Mouse (Mus musculus) CD4-positive naive resting alpha-beta T cell, adult 57 days (primary cell): ENCODE measurements around the gene Hoxa9. TPM values are rescaled to one million over a fixed set of nuclear protein-coding genes. Genes with fewer than 3 reads are reported as not detected.

Source experiments
- total RNA-seq: library from RNA; stranded (reverse); gene quantifications from one replicate; pipeline ENCODE4 v1.2.4, GENCODE M21; 2023

The Hoxa9 gene
- not detected for total RNA-seq

DNA sequence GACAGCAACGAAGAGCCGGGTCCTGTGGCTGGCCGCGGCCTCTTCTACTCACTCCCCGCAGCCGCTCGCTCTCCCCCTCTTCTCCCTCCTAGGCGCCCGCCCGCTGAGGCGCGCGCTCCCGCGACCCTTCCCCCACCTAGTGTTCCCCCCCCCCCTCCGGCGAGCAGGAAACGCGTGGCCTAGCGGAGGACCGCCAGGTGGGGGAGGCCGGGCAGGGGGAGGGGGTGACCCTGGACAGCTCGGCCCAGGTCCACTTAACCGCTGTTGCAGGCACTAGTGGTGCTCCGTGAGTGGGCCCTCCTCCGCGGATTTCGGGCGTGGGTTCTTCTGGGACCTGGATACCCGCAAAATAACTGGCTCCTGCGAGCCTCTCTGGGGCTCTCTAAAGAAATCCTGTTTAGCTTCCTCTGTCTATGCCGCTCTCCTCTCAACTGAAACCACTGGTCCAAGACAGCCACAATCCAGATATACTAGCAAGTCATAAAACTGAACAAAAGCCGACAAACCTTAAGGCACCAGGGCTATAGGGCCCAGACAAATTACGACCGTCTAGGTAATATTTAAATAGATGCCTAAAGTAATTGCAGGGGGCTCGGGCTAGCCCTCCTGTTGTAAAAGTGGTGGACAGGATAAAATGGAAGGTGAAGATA is at the start of gene Hoxa9:
Hoxa9 (minus strand) TSS at position 574 of the 650 bp plus-strand sequence.

DNA sequence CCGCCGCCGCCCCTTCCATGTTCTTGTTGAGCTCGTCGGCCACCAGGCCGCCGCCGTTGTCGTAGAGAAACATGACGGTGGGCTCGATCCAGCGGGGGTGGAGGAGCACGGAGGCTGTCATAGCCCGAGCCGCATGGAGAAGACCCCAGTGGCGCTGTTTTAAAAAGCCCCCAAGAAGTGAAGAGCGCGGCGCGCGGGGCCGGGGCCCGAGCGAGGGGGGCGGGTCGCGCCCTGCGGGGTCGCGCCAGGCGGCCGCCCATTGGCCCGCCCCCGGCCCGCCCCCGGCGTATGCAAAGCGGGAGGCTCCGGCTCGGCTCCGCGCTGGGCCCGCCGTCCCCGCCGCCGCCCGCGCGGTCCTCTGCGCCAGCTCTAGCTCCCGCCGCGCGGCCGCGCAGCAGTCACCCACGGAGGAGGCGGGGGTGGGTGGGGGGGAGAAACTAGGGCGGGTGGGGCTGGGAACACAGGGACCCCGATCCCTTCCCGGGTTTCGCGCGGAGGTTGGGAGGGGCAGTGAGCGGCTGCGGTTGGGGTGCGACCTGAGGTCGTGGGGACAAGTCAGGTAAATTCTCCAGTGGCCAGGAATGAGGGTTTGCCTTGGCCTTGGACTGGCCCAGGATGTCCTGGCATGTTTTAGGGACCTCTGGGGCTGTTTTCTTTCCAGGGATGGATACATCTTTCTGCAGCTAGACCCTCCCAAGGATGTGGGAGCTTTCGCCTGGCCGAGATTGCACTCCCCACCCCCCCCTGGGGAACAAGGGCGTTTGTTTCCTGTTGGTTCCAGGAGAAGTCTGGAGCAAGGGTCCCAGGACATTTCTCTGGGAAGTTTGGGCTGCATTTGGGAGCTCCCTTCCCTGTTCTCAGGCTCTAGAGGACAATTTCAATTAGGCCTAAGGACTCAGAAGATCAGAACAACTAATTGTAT is 30.0 kb upstream of the Hoxa9 start, which contains the start of gene Hoxa13:
Hoxa13 (minus strand) TSS at position 227 of the 922 bp plus-strand sequence.

DNA sequence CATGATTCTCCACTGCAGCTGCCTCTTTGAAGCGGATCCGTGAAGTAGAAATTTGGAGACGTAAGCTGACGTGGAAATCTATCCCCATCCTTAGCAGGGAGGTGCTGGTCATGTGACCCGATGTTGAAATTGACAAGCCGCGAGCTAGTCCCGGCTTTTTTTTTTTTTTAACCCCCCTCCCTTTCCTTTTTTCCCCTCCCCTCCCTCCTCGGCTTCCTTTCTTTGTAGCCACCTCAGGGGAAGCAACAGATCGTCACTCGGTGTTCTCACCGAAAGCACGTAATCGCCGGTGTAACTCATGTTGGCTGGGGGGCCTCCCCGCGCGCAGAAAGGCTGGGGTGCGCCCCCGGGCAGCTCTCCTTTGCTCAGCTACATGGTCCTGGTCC is 14.9 kb upstream of the Hoxa9 start, which contains the start of gene Hoxa11:
Hoxa11 (minus strand) TSS at position 54 of the 386 bp plus-strand sequence.

DNA sequence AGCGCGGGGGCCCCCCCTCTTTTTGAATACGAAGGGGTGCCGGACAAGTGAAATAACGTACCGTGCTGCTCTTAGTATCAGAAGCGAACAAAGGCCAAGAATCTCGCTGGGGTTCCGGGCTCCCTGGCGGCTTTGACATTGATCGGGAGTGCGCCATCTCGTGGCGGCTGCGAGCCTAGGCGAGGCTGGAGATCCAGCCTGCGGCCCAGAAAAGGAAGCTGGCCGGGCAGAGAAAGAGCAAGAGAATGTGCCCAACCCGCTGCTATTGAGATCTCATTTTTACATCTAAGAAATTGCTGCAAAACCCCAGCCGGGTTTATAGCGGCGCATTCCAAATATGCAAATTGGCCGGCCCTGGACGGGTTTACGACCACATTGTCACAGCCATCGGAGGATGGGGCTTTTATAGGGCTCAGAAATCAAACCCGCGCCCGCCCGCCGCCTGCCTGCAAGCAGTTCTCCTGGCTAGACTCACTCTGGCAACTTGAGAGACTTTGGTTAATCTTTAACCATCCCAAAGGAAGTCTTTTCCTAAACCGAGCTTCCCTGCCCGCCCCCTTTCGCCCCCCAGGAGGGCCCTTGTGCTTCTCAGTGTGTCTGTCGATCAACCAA is 9.6 kb upstream of the Hoxa9 start, which contains the start of gene Hoxa10:
Hoxa10 (minus strand) TSS at position 466 of the 612 bp plus-strand sequence.

DNA sequence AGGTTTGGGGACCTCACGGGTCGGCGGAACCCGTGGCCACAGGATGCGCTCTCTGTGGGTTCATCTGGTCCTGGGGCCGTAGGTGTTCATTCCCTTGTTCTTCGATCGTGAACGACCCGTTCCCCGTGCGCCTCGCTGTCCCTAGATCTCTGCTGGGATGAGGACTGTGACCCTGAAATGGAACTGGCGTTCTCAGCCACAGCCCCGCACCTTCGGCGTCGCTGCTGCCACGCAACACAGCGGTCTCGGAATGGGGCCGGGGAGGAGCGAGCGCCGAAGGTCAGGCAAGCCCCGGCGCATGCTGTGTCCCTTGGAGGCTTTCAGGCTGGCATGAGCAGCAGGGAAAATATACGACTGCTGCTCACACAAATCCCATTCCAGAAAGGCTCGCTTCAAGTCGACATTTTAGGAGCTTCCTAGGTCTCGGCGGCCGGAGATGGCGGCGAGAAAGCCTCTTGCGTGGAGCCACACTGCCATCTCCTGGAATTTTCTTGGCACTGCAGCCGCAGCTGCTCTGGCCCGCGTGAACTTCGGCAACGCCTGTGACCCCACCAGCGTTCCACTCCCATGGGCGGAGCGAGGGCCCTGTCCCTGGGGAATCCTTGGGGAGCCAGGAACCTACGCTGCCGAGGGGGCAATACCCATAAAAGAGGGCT is 9.4 kb downstream of the Hoxa9 start, which contains the start of gene Hoxa7:
Hoxa7 (minus strand) TSS at position 518 of the 656 bp plus-strand sequence.

DNA sequence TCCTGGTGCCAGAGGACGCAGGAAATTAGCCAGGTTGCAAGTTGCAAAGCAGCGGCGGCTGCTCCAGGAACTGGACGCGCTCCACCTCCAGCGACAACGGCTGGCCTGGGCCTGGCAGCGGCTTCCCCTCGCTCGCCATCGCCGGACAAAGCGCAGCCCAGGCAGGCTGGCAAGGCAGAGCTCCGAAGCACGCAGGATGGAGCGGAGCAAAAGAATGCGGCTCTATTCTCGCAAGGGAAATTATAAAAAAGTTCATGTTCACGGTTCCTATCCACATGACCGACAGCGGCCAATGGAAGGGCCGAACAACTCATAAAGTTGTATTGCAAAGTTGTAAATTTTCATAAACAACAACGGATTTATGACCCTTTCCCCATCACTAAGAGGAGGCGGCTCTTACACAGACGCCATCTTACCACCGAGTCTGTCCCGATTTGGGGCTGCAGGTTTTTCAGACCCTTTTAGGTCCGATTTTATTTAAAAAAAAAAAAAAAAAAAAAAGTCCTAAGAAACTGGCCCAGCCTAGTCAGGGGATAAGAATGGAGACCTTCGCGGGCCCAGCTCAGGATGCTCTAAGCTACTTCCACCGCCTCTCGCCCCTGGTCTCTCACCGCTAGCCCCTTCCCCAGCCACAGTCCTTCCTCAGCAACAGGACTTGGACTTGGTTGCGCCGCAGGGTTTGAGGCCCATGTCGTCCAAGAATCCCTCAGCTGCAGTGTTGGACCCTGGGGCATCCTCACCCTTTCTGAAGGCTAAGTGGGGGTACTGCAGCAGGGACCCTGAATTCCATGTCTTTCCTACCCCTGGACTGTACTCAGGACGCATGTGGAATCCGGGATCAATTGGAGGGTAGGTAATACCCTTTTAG is 17.5 kb downstream of the Hoxa9 start, which contains the start of the genes Hoxa3 and Gm28308:
Hoxa3 (minus strand) TSS at position 218 of the 868 bp plus-strand sequence.
Gm28308 (minus strand) TSS at position 221 of the 868 bp plus-strand sequence.

DNA sequence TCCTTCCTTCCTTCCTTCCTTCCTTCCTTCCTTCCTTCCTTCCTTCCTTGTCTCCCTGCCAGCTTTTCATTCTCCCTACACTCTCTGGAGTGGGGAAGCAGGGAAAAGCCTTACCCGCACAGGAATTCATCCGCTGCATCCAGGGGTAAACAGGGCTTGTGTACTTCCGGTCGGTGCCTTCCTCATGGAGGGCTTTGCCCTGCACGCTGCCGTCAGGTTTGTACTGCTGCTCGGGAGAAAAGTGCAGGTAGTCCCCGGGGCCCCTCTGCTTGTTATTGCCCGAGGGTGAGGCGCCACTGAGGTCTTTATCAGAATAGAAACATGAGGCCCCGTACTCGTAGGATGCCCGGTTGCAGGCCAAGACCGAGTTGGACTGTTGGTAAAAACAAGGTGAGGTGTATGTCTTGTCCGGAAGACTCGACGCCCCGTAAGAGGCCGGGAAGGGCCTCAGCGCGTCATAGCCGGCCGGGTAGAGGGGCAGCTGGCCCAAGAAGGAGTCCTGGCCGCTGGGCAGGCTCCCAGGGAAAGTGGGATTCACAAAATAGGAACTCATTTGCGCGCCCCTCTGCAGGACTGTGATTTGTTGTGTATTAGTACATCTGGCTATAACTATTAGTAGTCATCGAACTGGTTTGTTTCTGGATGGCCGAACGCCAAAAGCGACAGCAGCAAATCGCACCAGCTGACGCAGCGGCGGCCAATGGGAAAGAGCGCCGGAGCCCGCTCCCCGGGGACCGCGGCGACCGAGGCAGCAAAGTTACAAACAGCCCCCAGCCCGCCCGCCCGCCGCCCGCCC is 22.6 kb downstream of the Hoxa9 start, which contains the start of gene Hoxa6:
Hoxa6 (minus strand) TSS at position 651 of the 796 bp plus-strand sequence.

DNA sequence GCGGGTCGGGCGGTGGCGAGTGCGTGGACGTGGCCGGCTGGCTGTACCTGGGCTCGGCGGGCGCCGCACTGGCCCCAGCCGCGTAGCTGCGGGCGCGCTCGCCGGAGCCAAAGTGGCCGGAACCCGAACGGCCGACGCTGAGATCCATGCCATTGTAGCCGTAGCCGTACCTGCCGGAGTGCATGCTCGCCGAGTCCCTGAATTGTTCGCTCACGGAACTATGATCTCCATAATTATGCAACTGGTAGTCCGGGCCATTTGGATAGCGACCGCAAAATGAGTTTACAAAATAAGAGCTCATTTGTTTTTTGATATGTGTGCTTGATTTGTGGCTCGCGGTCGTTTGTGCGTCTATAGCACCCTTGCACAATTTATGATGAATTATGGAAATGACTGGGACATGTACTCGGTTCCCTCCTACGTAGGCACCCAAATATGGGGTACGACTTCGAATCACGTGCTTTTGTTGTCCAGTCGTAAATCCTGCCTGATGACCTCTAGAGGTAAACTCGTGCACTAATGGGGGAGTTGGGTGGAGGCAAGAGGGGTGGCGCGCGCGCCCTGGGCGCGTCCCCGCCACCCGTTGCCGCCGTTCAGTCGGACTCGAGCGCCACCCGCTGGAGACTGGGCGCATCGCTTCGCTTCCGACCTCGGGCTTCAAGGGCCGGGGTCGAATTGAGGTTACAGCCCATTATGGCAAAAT is 26.7 kb downstream of the Hoxa9 start, which contains the start of gene Hoxa5:
Hoxa5 (minus strand) TSS at position 538 of the 703 bp plus-strand sequence.

DNA sequence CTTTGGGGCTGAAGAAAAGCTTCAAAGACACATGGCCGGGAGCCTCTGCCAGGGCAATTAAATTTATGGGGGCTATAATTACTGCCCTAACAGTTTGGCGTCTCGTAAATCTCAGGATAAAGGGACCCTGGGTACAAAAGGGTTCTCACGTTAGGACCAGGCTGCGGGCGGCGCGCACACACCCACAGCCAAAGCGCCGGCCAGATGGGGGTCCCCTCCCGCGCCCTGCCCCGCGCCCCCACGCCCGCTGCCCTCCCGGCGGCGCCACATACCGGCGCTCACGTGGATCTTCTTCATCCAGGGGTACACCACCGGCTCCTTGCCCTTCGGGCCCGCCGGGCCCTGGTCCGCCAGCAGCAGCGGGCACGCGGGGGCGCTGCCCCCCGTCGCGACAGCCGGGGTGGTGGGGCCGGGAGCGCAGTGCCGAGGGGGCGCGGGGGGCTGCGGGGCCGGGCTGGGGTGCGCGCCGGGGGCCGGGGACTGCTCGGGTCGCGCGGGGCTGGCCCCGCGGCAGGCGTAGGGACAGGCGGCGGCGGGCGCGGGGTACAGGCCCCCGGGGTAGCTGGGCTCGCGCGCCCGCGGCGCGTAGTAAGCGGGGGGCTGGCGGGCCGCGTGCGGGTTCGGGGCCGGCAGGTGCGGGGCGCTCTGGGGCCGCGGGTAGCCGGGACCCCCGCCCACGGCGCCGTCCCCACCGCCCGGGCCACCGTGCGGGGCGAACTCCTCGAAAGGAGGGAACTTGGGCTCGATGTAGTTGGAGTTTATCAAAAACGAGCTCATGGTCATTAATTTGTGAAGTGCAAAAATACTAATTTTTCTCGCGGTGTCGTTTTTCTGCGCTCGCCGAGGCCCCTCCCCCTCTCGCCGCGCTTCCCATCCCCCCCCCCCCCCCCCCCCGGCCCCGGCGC is 39.7 kb downstream of the Hoxa9 start, which contains the start of gene Hoxa4:
Hoxa4 (minus strand) TSS at position 848 of the 905 bp plus-strand sequence.

DNA sequence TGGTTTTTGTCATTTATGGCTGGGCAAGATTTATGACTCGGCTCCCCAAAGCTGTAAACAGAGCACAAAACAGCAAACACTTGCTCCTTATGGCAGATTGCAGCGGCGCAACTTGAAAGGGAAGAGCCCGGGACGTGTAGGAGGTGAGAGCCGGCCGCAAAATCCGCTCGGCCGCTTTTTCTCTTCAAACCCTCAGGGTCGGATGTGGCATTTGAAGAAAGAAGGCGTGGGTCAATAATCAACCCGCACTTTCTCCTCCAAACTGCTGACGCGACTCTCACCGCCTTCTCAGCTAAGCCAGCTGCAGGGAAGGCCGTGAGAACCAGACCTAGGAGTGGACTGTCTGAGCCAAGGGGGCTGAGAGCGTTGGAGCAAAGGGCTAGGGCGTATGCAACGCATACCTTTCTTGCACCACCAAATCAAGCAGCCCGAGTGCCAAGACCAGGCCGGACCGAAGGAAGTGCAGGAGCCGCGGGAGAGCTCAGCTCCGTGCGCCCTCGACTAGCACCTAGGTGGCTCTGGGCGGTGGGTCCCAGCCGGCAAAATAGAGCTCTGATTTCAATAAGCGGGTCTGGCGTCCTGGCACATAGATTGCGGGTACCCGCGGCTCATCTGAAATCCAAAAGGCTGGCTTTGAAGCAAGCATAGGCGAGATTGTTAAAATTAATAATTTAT is 53.7 kb downstream of the Hoxa9 start, which contains the start of gene 5730596B20Rik:
5730596B20Rik (plus strand) TSS at position 438 of the 675 bp plus-strand sequence.

Other genes starting within 250 kb of the Hoxa9 start
- gene Skap2, start 218.5 kb downstream of the Hoxa9 start, total RNA-seq: 10.0 TPM
- not detected for gene Hoxa1, start 72.8 kb downstream of the Hoxa9 start, total RNA-seq
- not detected for gene Hoxa2, start 66.3 kb downstream of the Hoxa9 start, total RNA-seq
- gene 5730596B20Rik, start 53.6 kb downstream of the Hoxa9 start, total RNA-seq: not detected
- 0.59 TPM for gene Hoxa4, start 39.3 kb downstream of the Hoxa9 start, total RNA-seq
- 0.30 TPM for gene Hoxa5, start 26.5 kb downstream of the Hoxa9 start, total RNA-seq
- not detected for gene Hoxa6, start 22.4 kb downstream of the Hoxa9 start, total RNA-seq
- gene Hoxa3, start 17.8 kb downstream of the Hoxa9 start, total RNA-seq: not detected
- gene Gm28308, start 17.8 kb downstream of the Hoxa9 start, total RNA-seq: not detected
- not detected for gene Hoxa7, start 9.2 kb downstream of the Hoxa9 start, total RNA-seq
- gene Hoxa10, start 9.8 kb upstream of the Hoxa9 start, total RNA-seq: 0.21 TPM
- not detected for gene Hoxa11, start 14.7 kb upstream of the Hoxa9 start, total RNA-seq
- gene Hoxa13, start 29.8 kb upstream of the Hoxa9 start, total RNA-seq: not detected
- 1.1 TPM for gene Evx1, start 82.4 kb upstream of the Hoxa9 start, total RNA-seq